Mouse (Mus musculus) embryo, embryonic 9.5 days (tissue): ENCODE measurements at regions not wholly inside any gene's neighbourhood (a gene's known extent, or its start where the extent isn't known, plus 50 kb on each side); places are given as distances from the start of the nearest gene placed in this dataset.

Source experiments
- DNase-seq: peaks from one replicate; pipeline ENCODE4 v3.0.0-alpha.2; 2017; ENCODE audit errors: extremely low spot score

GRCm38 (mm10) chr16:19834128-19834527 is 74.1 kb downstream of the B3gnt5 start:
- no peak for DNase-seq

- DNase-seq: no peak
Observed at GRCm38 (mm10) chr16:19834750-19835149, 74.7 kb downstream of the B3gnt5 start.

GRCm38 (mm10) chr16:19839831-19840230 is 79.8 kb downstream of the B3gnt5 start:
- DNase-seq: no peak

- no peak for DNase-seq
Observed at GRCm38 (mm10) chr16:19842346-19843025, 82.5 kb downstream of the B3gnt5 start.

- DNase-seq: no peak
Observed at GRCm38 (mm10) chr16:19843738-19844137, 83.7 kb downstream of the B3gnt5 start.

GRCm38 (mm10) chr16:19848395-19848794 is 88.4 kb downstream of the B3gnt5 start:
- DNase-seq: no peak

GRCm38 (mm10) chr16:19865306-19865705 is 105.3 kb downstream of the B3gnt5 start:
- DNase-seq: no peak

DNA sequence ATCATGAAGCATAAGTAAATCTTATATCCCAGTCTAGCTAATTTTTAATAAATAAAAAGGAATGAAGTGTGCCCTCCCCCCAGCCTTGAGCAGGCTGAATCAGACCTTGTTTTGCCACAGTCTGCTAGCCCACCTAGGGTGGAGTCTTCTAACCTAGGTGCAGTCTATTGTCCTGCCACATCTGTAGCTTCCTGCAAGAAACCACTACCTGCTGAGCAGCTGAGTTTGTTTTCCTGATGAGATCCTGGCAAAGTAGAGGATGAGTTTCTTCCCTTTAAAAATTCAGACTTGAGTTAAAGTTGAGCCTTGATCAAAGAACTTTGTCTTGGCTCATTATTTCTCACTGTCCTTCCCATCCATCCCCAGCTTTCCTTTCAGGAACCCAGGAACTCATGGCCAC is 105.9 kb downstream of the B3gnt5 start:
- no peak for DNase-seq

GRCm38 (mm10) chr16:19869425-19869824 is 109.4 kb downstream of the B3gnt5 start:
- no peak for DNase-seq

DNA sequence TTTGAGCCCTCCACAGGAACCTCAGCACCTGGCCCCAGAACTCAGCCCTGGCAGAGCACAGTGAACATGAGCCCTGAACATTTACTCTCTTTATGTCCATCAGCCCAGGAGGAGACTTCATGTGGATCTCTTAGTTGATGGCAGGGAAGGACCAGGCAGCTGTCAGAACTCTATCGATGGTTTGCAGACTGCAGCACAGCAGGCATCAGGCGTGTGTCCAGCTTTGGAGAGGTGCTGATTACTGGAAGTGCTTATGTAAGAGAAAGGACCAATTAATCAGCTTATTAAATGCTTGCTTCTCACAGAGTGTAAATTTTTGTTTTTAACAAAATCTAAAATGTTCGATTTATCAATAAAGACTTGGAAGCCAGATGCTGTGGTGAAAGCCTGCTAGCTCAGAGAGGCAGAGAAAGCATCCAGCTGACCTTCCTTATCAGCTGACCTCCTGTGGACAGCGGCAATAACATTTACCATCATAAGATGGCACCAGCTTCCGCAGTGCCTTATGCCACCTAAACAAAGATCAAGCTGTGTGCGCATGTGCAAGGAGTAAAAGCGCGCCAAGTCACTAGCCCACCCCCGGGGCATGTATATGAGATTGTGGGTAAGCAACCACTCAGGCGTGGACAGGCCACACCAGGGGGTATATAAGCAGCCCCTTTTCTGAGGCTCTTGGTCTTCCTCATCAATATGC is 105.8 kb downstream of the Klhl6 start:
- no peak for DNase-seq

DNA sequence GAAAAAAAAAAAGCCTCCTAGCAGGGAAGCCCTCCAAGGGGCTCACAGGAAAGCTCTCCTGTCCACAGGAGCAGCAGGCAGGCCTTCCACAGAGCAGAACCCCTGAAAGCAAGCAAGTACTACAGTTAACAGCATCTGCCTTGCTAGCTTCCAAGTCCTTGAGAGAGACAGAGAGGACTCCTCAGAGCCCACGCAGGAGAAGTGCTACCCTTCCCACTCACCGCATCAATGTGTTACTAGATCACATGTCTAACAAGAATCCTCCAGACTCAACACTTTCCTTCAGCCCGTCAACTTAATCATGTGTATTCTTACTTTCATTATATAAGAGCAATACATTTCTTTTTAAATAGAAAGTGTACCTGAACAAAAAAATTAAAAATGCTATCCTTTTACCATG is 99.9 kb downstream of the Klhl6 start:
- DNase-seq: no peak

GRCm38 (mm10) chr16:19883776-19884513 is 98.9 kb downstream of the Klhl6 start:
- DNase-seq: peak; percentile 7

DNA sequence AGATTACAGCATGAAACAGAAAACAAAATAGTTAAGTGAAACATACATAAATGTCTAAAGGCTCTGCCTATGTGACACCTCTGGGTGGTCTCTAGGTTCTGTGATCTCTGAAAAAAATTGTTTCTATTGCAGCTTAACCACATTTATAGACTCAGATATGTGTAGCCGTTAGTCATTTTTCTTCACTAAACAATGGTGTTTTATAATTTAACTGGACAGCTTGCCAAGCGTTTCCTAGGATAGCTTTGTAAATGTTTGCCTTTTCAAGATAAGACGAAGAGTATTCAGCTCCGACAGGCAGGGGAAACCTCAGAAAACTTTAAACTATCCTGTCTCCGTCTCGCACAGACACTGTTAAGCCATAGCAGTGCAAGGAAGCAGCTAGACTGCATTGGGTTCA is 98.3 kb downstream of the Klhl6 start:
- DNase-seq: no peak

- DNase-seq: no peak
Observed at GRCm38 (mm10) chr16:19886596-19886995, 96.2 kb downstream of the Klhl6 start.

DNA sequence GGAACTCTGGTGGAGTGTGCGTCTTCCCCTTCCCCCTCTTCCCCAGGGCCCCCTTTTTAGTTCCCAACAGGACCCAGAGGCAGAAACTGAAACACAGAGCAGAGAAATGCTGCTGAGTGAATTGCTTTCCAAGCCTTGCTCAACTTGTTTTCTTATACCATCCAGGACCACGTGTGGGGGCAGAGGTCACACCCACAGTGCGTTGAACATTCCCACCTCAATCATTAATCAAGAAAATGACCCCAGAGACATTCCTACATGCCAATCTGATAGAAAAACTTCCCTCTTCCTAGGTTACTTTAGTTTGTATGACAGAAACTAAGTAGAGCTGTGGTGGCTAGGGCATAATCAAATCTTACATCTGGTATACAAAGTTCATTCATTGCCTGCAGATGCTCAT is 93.3 kb downstream of the Klhl6 start:
- no peak for DNase-seq

DNA sequence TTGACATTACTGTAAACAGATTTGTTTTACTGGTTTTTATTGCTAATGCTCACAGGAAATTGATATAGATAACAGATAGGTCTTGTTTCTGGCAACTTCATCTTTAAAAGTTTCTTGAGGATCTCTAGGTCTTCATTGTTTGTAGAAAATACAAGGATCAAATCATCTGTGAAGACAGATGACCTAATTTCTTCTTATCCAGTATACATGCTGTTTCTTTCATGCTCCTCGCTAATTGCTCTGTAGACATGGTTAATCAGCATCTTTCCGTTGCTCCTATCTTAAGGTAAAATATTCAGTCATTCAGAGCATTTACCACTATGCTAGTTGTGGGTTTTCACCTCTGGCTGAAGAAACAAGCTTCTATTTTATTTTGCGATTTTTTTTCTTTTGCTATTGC is 91.4 kb downstream of the Klhl6 start:
- DNase-seq: no peak

GRCm38 (mm10) chr16:19894435-19894994 is 88.3 kb downstream of the Klhl6 start:
- no peak for DNase-seq
